Mouse (Mus musculus) ES-Bruce4 (cell line): ENCODE measurements around the gene Wdr25.

Experiments
- CTCF ChIP-seq: IDR thresholded peaks from one replicate; pipeline ENCODE4 v1.8.1; 2011; ENCODE audit warnings: low read depth, low read length
- EP300 ChIP-seq: IDR thresholded peaks from 2 replicates; pipeline ENCODE4 v1.6.1; 2011; ENCODE audit warnings: low read depth, low read length; ENCODE audit not compliant: insufficient read depth
- POLR2A ChIP-seq: IDR thresholded peaks from one replicate; pipeline ENCODE4 v1.8.1; 2011; ENCODE audit warnings: low read length; ENCODE audit not compliant: insufficient read depth

DNA sequence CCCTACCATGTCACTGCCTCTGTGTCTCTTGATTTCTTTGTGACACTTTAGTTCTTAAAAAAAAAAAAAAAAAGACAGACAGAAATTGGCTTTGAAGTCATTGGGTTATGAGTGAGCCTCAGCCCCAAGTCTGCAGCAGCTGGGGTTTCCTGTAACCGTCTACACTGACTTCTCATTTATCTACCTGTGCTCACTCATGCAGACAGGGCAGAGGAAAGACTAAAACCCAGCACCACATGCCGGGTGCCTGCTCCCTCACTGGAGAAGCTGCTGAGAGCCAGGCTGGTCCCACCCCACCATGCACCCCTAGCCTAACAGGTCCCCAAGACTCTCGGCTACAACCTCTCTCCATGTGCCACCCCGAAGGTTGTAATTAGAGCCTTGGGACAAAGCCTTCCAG, 164.3 kb downstream of the Wdr25 start:
- TF ChIP-seq EP300 (no peak), POLR2A (no peak), CTCF (no peak)
